Mouse (Mus musculus): ENCODE data around the gene Aifm2. TPM values are rescaled to one million over a fixed set of nuclear protein-coding genes. Genes with fewer than 3 reads are reported as not detected.
A peak's percentile ranks its signal among the peaks of the same experiment; 100 is the strongest.

Aifm2 gene
- 8.2 and 8.3 TPM in 2 replicates for polyA plus RNA-seq (2015; fragmentation: Nextera tagmentation; extraction: Ambion mirVana)

DNA sequence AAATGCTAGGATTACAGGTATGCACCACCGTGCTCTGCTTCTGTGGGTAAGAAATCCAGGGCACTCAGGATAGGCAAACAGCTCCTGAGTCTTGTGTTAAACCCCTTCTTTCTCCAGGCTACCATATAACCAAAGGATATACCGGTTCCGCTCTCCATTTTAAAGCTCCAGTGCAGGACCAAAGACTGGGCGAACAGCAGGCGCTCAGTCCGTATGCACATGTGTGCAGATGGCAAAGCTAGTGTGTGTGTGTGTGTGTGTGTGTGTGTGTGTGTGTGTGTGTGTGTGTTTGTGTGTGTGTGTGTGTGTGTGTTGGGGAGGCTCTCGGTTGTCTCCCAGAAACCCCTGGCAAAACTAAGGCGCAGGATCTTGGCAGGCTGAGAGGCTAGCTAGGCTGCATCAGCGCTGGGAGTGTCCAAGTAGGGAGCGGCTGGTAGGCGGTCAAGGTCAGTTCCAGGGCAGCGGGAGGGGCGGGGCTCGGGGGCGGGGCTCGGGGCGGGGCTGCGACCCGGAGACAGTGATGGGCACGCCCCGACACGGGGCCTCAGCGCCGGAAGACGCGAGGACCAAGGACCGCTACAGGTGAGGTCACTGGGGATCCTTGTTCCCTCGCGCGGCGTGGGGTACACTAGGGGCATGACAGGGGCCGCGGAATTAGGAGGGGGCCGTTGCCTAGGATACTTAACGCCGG, at the start of gene Aifm2:
TSS of gene Aifm2 (plus strand) at position 493 of the 691 bp plus-strand sequence.
- WGBS = 17% methylated on average over 27 of the region's 36 CpGs
- ATAC-seq (ENCODE audit: low FRiP score) = peak; percentile 78
- Histone ChIP-seq H3K4me1 (replicated peaks) (peaks cover 10% of the 10 kb centered on the region), H3K9ac (peak within 1 kb of the TSS; percentile 67), H3K4me2 (peak within 1 kb of the TSS; percentile 83), H3K9me3 (no peaks in the 10 kb centered on the region), H3K4me3 (peak within 1 kb of the TSS; percentile 52), H3K27ac (no peak within 1 kb of the TSS), H3K27me3 (peaks cover 41% of the 10 kb centered on the region), H3K36me3 (no peaks in the 10 kb centered on the region)

DNA sequence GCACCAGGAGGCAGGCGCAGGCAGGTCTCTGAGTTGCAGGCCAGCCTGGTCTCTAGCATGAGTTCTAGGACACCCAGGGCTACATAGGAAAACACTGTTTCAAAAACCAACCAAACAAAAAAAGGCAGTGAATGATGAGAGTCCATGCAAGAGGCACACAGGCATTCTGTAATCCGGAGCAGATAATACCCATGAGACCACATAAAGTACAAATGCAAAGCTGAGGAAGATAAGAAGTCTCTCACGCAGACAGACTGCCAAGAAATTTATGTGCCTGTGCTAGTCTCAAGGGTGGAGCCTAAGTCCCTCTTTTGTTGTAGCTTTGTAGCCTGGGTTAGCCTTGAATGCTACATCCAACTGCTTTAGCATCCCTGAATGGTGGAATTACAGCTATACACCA, 49.4 kb upstream of the Aifm2 start:
- H3K4me1 ChIP-seq (replicated peaks) = peaks cover 6% of the 10 kb centered on the region; the same call in 1 of the 2 replicates
- no peaks in the 10 kb centered on the region for H3K27me3 ChIP-seq
- H3K9me3 ChIP-seq = no peaks in the 10 kb centered on the region
- H3K4me3 ChIP-seq = no peak overlapping the region
- WGBS = 88% methylated on average over 3 of the region's 3 CpGs
- H3K4me2 ChIP-seq = no peak overlapping the region
- no peak for ATAC-seq (ENCODE audit: low FRiP score)
- peaks cover 87% of the 10 kb centered on the region for H3K36me3 ChIP-seq
- no peak overlapping the region for H3K27ac ChIP-seq
- H3K9ac ChIP-seq = no peak overlapping the region; the same call in 1 of the 2 replicates

DNA sequence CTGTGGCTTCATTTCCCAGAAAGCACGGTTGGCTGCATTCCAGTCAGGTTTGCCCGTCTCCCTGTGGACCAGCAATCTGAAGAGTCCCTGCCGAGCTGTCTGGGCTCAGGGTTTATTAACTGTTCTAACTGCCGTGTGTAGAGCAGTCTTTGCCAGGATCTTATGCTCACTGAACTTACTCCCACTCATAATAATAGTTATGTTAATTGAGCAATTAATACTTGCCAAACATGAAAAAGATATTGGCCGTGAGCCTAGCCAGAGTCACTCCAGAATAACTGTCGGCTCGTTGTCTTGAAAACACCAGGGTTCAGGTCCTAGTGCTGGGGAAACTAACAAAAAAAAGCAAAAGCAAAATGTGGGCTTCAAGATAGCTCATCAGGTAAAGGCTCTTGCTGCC, 45.8 kb upstream of the Aifm2 start:
- Histone ChIP-seq H3K36me3 (peaks cover 90% of the 10 kb centered on the region), H3K9ac (no peak overlapping the region), H3K4me3 (no peak overlapping the region), H3K4me1 (replicated peaks) (no peaks in the 10 kb centered on the region), H3K27ac (peak overlapping the region; percentile 50; the same call in 1 of the 2 replicates), H3K4me2 (no peak overlapping the region), H3K27me3 (no peaks in the 10 kb centered on the region), H3K9me3 (no peaks in the 10 kb centered on the region)
- WGBS = 53% methylated on average over 7 of the region's 7 CpGs
- ATAC-seq (ENCODE audit: low FRiP score) = peak; percentile 69; the same call in 1 of the 2 replicates

DNA sequence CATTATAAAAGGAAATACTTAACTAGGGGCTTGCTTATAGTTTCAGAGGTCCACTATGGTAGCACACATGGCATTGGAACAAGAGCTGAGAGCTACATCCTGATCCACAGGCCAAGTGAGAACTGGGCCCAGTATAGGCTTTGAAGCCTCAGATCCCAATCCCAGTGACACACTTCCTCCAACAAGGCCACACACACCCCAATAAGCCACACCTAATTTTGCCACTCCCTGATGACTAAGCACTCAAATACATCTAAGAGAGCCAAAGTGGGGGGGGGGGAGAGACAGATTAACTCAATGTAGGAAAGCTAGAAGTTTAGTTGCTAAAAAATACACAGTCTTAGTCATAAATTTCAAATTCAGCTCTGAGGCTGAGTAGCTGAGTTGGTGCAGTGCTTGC, 45.2 kb upstream of the Aifm2 start:
- ATAC-seq (ENCODE audit: low FRiP score) = no peak
- H3K4me3 ChIP-seq = no peak overlapping the region
- no peak overlapping the region for H3K4me2 ChIP-seq
- H3K27ac ChIP-seq = no peak overlapping the region
- H3K4me1 ChIP-seq (replicated peaks) = no peaks in the 10 kb centered on the region
- no peaks in the 10 kb centered on the region for H3K27me3 ChIP-seq
- H3K36me3 ChIP-seq = peaks cover 90% of the 10 kb centered on the region
- H3K9ac ChIP-seq = no peak overlapping the region
- no peaks in the 10 kb centered on the region for H3K9me3 ChIP-seq

- H3K4me2 ChIP-seq = no peak overlapping the region
- no peak for ATAC-seq (ENCODE audit: low FRiP score)
Measured at GRCm38 (mm10) chr10:61670758-61671157, 44.3 kb upstream of the Aifm2 start.

DNA sequence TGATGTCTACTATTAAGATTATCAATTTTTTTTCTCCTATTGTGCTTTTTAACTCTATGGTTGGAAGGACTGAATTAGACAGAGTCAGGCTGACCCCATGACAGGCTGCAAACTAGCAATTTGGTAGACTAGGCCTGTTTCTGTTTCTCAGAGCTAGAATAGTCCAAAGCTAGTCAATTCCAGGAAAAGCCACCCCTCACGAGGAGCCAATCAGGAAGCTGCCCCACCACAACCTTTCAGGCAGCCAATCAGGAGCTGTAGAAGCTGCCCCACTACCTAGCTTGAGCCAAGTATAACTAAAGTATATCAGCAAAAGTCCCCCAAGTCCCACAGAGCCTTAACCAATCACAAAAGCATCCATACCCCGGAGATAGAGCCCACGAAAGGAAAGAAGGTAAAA, 39.1 kb upstream of the Aifm2 start:
- Histone ChIP-seq H3K36me3 (peaks cover 47% of the 10 kb centered on the region), H3K4me1 (replicated peaks) (peaks cover 12% of the 10 kb centered on the region), H3K4me2 (no peak overlapping the region), H3K27me3 (no peaks in the 10 kb centered on the region), H3K9ac (no peak overlapping the region), H3K9me3 (no peaks in the 10 kb centered on the region), H3K27ac (no peak overlapping the region), H3K4me3 (no peak overlapping the region)
- no peak for ATAC-seq (ENCODE audit: low FRiP score)
- 89% methylated on average over 3 of the region's 3 CpGs for WGBS

More at GRCm38 (mm10) chr10:61670758-61671157, 44.3 kb upstream of the Aifm2 start:
- Histone ChIP-seq H3K27ac (no peak overlapping the region), H3K4me3 (no peak overlapping the region), H3K27me3 (no peaks in the 10 kb centered on the region), H3K36me3 (peaks cover 90% of the 10 kb centered on the region), H3K9me3 (no peaks in the 10 kb centered on the region), H3K4me1 (replicated peaks) (no peaks in the 10 kb centered on the region), H3K9ac (no peak overlapping the region)
- WGBS = 99% methylated on average over 3 of the region's 3 CpGs

GRCm38 (mm10) chr10:61679545-61679944, 35.5 kb upstream of the Aifm2 start:
- ATAC-seq (ENCODE audit: low FRiP score) = no peak; the same call in 1 of the 2 replicates
- H3K4me3 ChIP-seq = peak overlapping the region; percentile 94
- peak overlapping the region; percentile 80 for H3K9ac ChIP-seq
- no peaks in the 10 kb centered on the region for H3K9me3 ChIP-seq
- H3K4me1 ChIP-seq (replicated peaks) = peaks cover 30% of the 10 kb centered on the region
- H3K27ac ChIP-seq = peak overlapping the region; percentile 86
- peak overlapping the region; percentile 59 for H3K4me2 ChIP-seq
- H3K27me3 ChIP-seq = no peaks in the 10 kb centered on the region
- WGBS = 36% methylated on average over 9 of the region's 9 CpGs
- peaks cover 19% of the 10 kb centered on the region for H3K36me3 ChIP-seq

- Histone ChIP-seq H3K27ac (peak within 1 kb of the TSS; percentile 87), H3K4me2 (peak within 1 kb of the TSS; percentile 97), H3K36me3 (peaks cover 18% of the 10 kb centered on the region), H3K9me3 (no peaks in the 10 kb centered on the region), H3K27me3 (no peaks in the 10 kb centered on the region), H3K4me1 (replicated peaks) (peaks cover 30% of the 10 kb centered on the region), H3K4me3 (peak within 1 kb of the TSS; percentile 94), H3K9ac (peak within 1 kb of the TSS; percentile 97)
- peak; percentile 100 for ATAC-seq (ENCODE audit: low FRiP score)
- WGBS = under 1% methylated on average over 77 of the region's 84 CpGs
Measured at GRCm38 (mm10) chr10:61680015-61680913, 34.8 kb upstream of the Aifm2 start, which contains the start of gene Sar1a. TSS of gene Sar1a (plus strand) at chr10:61680299.

DNA sequence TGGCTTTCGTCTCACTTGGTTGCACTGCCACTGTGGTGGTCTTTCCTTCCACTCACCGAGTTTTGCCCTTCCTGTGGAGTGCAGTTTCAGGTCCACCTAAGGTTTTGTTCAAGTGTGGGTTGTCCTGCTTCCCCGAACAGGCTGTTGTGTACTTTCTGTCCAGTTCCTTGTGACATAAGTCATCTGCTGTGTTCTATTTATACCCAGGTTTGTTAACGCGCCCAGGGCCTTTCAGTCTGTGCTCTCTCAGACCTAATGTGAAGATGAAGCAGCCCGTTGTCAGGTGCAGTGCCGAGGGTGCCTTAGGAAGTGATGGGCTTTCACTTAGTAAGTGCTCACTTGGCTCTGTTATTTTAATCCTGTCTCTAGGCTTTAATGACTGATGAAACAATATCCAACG, 25.7 kb upstream of the Aifm2 start:
- Histone ChIP-seq H3K36me3 (peaks cover 81% of the 10 kb centered on the region), H3K9me3 (no peaks in the 10 kb centered on the region), H3K4me1 (replicated peaks) (no peaks in the 10 kb centered on the region), H3K27ac (no peak overlapping the region), H3K4me3 (no peak overlapping the region), H3K9ac (no peak overlapping the region), H3K4me2 (no peak overlapping the region), H3K27me3 (no peaks in the 10 kb centered on the region)
- no peak for ATAC-seq (ENCODE audit: low FRiP score)
- 92% methylated on average over 8 of the region's 8 CpGs for WGBS

- no peak overlapping the region for H3K4me3 ChIP-seq
- no peak for ATAC-seq (ENCODE audit: low FRiP score)
- WGBS = 80% methylated on average over 4 of the region's 4 CpGs
- no peak overlapping the region for H3K9ac ChIP-seq
- peaks cover 48% of the 10 kb centered on the region for H3K36me3 ChIP-seq
- no peak overlapping the region for H3K27ac ChIP-seq
- no peak overlapping the region for H3K4me2 ChIP-seq
- no peaks in the 10 kb centered on the region for H3K27me3 ChIP-seq
- peaks cover 26% of the 10 kb centered on the region for H3K4me1 ChIP-seq (replicated peaks)
- H3K9me3 ChIP-seq = no peaks in the 10 kb centered on the region
Measured at GRCm38 (mm10) chr10:61693563-61693962, 21.5 kb upstream of the Aifm2 start.

DNA sequence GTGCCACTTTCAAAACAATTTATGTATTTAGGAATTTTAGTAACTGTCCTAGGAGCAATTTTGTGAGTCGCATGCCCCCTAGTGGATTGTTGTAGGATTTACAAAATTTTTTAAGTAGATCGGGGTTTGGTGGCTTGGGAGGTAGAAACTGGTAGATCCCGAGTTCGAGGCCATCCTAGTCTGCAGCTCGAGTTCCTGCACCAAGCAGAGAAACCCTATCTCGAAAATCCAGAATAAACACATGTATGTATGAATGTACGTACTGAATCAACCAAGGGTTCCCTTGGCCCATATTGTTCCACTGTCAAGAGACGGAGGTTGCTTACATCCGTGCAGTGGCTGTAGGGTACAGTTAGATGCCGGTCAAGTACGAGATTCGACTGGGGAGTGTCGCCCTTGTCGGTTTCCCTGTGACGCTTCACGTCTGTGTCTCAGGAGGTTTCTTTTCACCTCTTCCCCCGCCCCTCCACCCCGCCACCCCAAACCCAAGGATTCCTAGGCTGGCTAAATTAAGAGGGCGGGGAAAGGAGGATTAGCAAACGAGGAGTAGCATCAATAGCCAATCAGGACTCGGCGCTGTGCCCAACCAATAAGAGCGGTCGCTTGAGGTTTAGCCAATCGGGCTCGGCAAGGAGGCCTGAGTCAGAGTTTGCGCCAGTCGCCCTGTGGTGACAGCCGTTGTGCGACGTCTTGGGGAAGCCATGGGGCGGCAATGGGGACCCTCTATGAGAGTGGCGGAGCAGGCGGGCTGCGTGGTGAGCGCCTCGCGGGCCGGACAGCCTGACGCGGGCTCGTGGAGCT, 20.0 kb upstream of the Aifm2 start, which contains the start of gene Tysnd1:
TSS of gene Tysnd1 (plus strand) at position 645 of the 801 bp plus-strand sequence.
- H3K9me3 ChIP-seq = no peaks in the 10 kb centered on the region
- WGBS = under 1% methylated on average over 42 of the region's 42 CpGs

More for the DNA sequence above, 20.0 kb upstream of the Aifm2 start, which contains the start of gene Tysnd1:
- ATAC-seq (ENCODE audit: low FRiP score) = peak; percentile 98
- Histone ChIP-seq H3K27me3 (no peaks in the 10 kb centered on the region), H3K4me3 (peak within 1 kb of the TSS; percentile 87), H3K4me2 (peak within 1 kb of the TSS; percentile 99), H3K36me3 (peaks cover 43% of the 10 kb centered on the region), H3K9ac (peak within 1 kb of the TSS; percentile 86), H3K27ac (peak within 1 kb of the TSS; percentile 80), H3K4me1 (replicated peaks) (peaks cover 32% of the 10 kb centered on the region)
